Mouse (Mus musculus): Measurements from ENCODE around the gene Bnc2.

DNA sequence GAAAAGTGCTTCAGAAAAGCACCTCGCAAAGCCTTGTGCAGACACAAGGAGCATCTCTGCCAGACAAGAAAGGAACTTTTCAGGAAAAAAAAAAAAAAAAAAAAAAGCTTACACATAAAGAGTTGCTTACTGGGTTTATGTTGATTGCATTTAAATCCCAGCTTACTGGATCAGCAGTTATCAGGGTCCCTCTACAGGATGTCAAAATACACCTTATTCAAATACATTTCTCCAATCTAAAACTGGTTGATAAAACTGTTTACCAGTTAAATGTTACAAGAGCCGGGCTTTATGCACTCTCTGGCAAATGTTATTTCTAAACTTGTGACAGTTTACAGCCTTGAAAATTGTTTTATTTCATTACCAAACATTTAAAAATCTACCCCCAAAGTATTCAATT lies 130.4 kb downstream of the Bnc2 start:
- TF ChIP-seq CTCF (conservative IDR thresholded peaks at IDR 0.05; ENCODE audit: low read length) (no peak), NANOG (IDR thresholded peaks at IDR 0.05; ENCODE audit: borderline replicate concordance, low read length) (no peak), POU5F1 (IDR thresholded peaks at IDR 0.05; ENCODE audit: borderline replicate concordance, low read length) (no peak)
